Mouse (Mus musculus) liver, embryonic 16.5 days (tissue): Measurements from ENCODE around the gene Map3k13. TPM values are rescaled to one million over a fixed set of nuclear protein-coding genes. Genes with fewer than 3 reads are reported as not detected.

Source experiments
- ATAC-seq: fragments of 200-750 bp; cut with Nextera tagmentation; 2 replicates; pipeline ENCODE4 v1.8.0; 2017; ENCODE audit warnings: low read depth, mild to moderate bottlenecking, moderate number of reproducible peaks, moderate library complexity
- H3K27ac ChIP-seq: fragments of 300-500 bp; sonication (generic); 2 replicates; pipeline ENCODE4 v1.5.1; 2014; ENCODE audit warnings: mild to moderate bottlenecking, low read length
- H3K27me3 ChIP-seq: fragments of 300-500 bp; sonication (generic); 2 replicates; pipeline ENCODE4 v1.6.1; 2014; ENCODE audit warnings: low read depth, low read length, mixed read lengths; ENCODE audit not compliant: control insufficient read depth, insufficient read depth
- H3K36me3 ChIP-seq: fragments of 300-500 bp; sonication (generic); 2 replicates; pipeline ENCODE4 v1.6.1; 2014; ENCODE audit warnings: mild to moderate bottlenecking; ENCODE audit not compliant: control insufficient read depth, insufficient read depth
- H3K4me1 ChIP-seq: fragments of 300-500 bp; sonication (generic); 2 replicates; pipeline ENCODE4 v1.6.1; 2014; ENCODE audit warnings: low read depth, low read length, mixed read lengths; ENCODE audit not compliant: control insufficient read depth
- H3K4me2 ChIP-seq: fragments of 300-500 bp; sonication (generic); 2 replicates; pipeline ENCODE4 v1.6.1; 2014; ENCODE audit warnings: low read depth, low read length, mixed read lengths
- H3K4me3 ChIP-seq: fragments of 300-500 bp; sonication (generic); 2 replicates; pipeline ENCODE4 v1.5.1; 2014; ENCODE audit warnings: low read depth, mild to moderate bottlenecking, low read length
- H3K9ac ChIP-seq: fragments of 300-500 bp; sonication (generic); 2 replicates; pipeline ENCODE4 v1.6.1; 2014; ENCODE audit warnings: low read depth, low read length
- H3K9me3 ChIP-seq: fragments of 300-500 bp; sonication (generic); replicated peaks from 2 replicates; pipeline ENCODE4 v1.6.1; 2016; ENCODE audit warnings: low read length; ENCODE audit not compliant: control insufficient read depth
- WGBS: fragments of 180-500 bp; shearing (Covaris S2); extraction: QIAGEN DNeasy Blood & Tissue Kit; methylation state at CpG from one replicate; pipeline ENCODE4 v1.1.7; 2014; ENCODE audit not compliant: insufficient replicate concordance; 5-methylcytosine and 5-hydroxymethylcytosine counted together
- polyA plus RNA-seq: library from polyadenylated mRNA; unstranded; fragments of >200 nt; fragmentation: Nextera tagmentation; extraction: Ambion mirVana; gene quantifications from 2 replicates; pipeline ENCODE4 v1.2.1, GENCODE M21; 2015

Gene Map3k13
- polyA plus RNA-seq, 1 experiment from 2014 or later = 0.72 TPM

- Histone ChIP-seq H3K9ac (no peak overlapping the region), H3K4me3 (no peak overlapping the region), H3K4me1 (no peaks in the 10 kb centered on the region; the same call in 1 of the 2 replicates), H3K4me2 (no peak overlapping the region), H3K36me3 (no peaks in the 10 kb centered on the region), H3K27me3 (no peaks in the 10 kb centered on the region), H3K27ac (no peak overlapping the region), H3K9me3 (no peaks in the 10 kb centered on the region)
- no peak for ATAC-seq
- WGBS = 56% methylated on average over 7 of the region's 7 CpGs
Observed at GRCm38 (mm10) chr16:21853446-21853941, 59.3 kb downstream of the Map3k13 start.

- H3K4me2 ChIP-seq = no peak overlapping the region
- no peak overlapping the region for H3K9ac ChIP-seq
- no peaks in the 10 kb centered on the region; the same call in 1 of the 2 replicates for H3K4me1 ChIP-seq
- no peaks in the 10 kb centered on the region for H3K9me3 ChIP-seq
- 63% methylated on average over 5 of the region's 5 CpGs for WGBS
- ATAC-seq = no peak
- H3K4me3 ChIP-seq = no peak overlapping the region
- H3K36me3 ChIP-seq = no peaks in the 10 kb centered on the region
- H3K27me3 ChIP-seq = no peaks in the 10 kb centered on the region
- H3K27ac ChIP-seq = no peak overlapping the region
Observed at GRCm38 (mm10) chr16:21854589-21855284, 60.6 kb downstream of the Map3k13 start.

- no peak overlapping the region for H3K27ac ChIP-seq
- no peak overlapping the region for H3K9ac ChIP-seq
- ATAC-seq = no peak
- H3K27me3 ChIP-seq = no peaks in the 10 kb centered on the region
- H3K4me3 ChIP-seq = no peak overlapping the region
- no peaks in the 10 kb centered on the region for H3K36me3 ChIP-seq
- no peaks in the 10 kb centered on the region for H3K9me3 ChIP-seq
- H3K4me1 ChIP-seq = no peaks in the 10 kb centered on the region; the same call in 1 of the 2 replicates
- 78% methylated on average over 5 of the region's 5 CpGs for WGBS
- H3K4me2 ChIP-seq = no peak overlapping the region
Observed at GRCm38 (mm10) chr16:21856134-21856533, 62.0 kb downstream of the Map3k13 start.

- Histone ChIP-seq H3K36me3 (no peaks in the 10 kb centered on the region), H3K27ac (no peak overlapping the region), H3K4me1 (no peaks in the 10 kb centered on the region; the same call in 1 of the 2 replicates), H3K4me3 (no peak overlapping the region), H3K9ac (no peak overlapping the region), H3K9me3 (no peaks in the 10 kb centered on the region), H3K27me3 (no peaks in the 10 kb centered on the region), H3K4me2 (no peak overlapping the region)
- 53% methylated on average over 4 of the region's 4 CpGs for WGBS
- no peak for ATAC-seq
Observed at GRCm38 (mm10) chr16:21857126-21857644, 63.0 kb downstream of the Map3k13 start.

GRCm38 (mm10) chr16:21858163-21858562 is 64.0 kb downstream of the Map3k13 start:
- no peak overlapping the region for H3K4me2 ChIP-seq
- no peak overlapping the region for H3K9ac ChIP-seq
- no peak overlapping the region for H3K4me3 ChIP-seq
- 56% methylated on average over 6 of the region's 6 CpGs for WGBS
- no peaks in the 10 kb centered on the region for H3K27me3 ChIP-seq
- H3K27ac ChIP-seq = no peak overlapping the region
- H3K4me1 ChIP-seq = no peaks in the 10 kb centered on the region; the same call in 1 of the 2 replicates
- no peaks in the 10 kb centered on the region for H3K36me3 ChIP-seq
- ATAC-seq = no peak; the same call in 1 of the 2 replicates
- H3K9me3 ChIP-seq = no peaks in the 10 kb centered on the region

GRCm38 (mm10) chr16:21858882-21859281 is 64.7 kb downstream of the Map3k13 start:
- WGBS = 76% methylated on average over 8 of the region's 8 CpGs
- H3K36me3 ChIP-seq = no peaks in the 10 kb centered on the region
- no peaks in the 10 kb centered on the region for H3K9me3 ChIP-seq
- ATAC-seq = no peak
- no peak overlapping the region for H3K9ac ChIP-seq
- H3K27ac ChIP-seq = no peak overlapping the region
- H3K27me3 ChIP-seq = no peaks in the 10 kb centered on the region
- H3K4me3 ChIP-seq = no peak overlapping the region
- H3K4me2 ChIP-seq = no peak overlapping the region
- H3K4me1 ChIP-seq = no peaks in the 10 kb centered on the region; the same call in 1 of the 2 replicates

- Histone ChIP-seq H3K9me3 (no peaks in the 10 kb centered on the region), H3K4me1 (no peaks in the 10 kb centered on the region; the same call in 1 of the 2 replicates), H3K9ac (no peak overlapping the region), H3K27ac (no peak overlapping the region), H3K4me2 (no peak overlapping the region), H3K27me3 (no peaks in the 10 kb centered on the region), H3K36me3 (no peaks in the 10 kb centered on the region), H3K4me3 (no peak overlapping the region)
- ATAC-seq = no peak
- WGBS = 60% methylated on average over 3 of the region's 3 CpGs
Observed at GRCm38 (mm10) chr16:21862448-21862847, 68.3 kb downstream of the Map3k13 start.

GRCm38 (mm10) chr16:21865250-21865982 is 71.3 kb downstream of the Map3k13 start:
- H3K36me3 ChIP-seq = no peaks in the 10 kb centered on the region
- 46% methylated on average over 7 of the region's 7 CpGs for WGBS
- no peak for ATAC-seq
- H3K27ac ChIP-seq = no peak overlapping the region
- H3K9me3 ChIP-seq = no peaks in the 10 kb centered on the region
- no peak overlapping the region for H3K4me2 ChIP-seq
- H3K9ac ChIP-seq = no peak overlapping the region; the same call in 1 of the 2 replicates
- no peaks in the 10 kb centered on the region; the same call in 1 of the 2 replicates for H3K4me1 ChIP-seq
- no peak overlapping the region for H3K4me3 ChIP-seq
- no peaks in the 10 kb centered on the region for H3K27me3 ChIP-seq
